Mouse (Mus musculus): ENCODE data around the gene Acoxl.

GRCm38 (mm10) chr2:127881063-127881462, 42.4 kb downstream of the Acoxl start:
- TF ChIP-seq CTCF (IDR thresholded peaks at IDR 0.05; ENCODE audit: insufficient read depth, low read depth, low read length) (no peak), POLR2A (IDR thresholded peaks at IDR 0.05; ENCODE audit: insufficient read depth, low read depth, low read length) (no peak)

Measured in olfactory bulb, adult 2 months (tissue).